Mouse (Mus musculus) brain, embryonic 14.5 days (tissue): Measurements from ENCODE around the gene Lsm14a.

Experiments used
- CTCF ChIP-seq: fragments of 200-500 bp; IDR thresholded peaks from 2 replicates; pipeline ENCODE4 v1.5.1; 2012; ENCODE audit warnings: inconsistent platforms, mild to moderate bottlenecking, moderate library complexity, borderline replicate concordance; ENCODE audit not compliant: insufficient read depth, insufficient read length; ENCODE audit errors: extremely low read depth
- POLR2A ChIP-seq: fragments of 200-500 bp; IDR thresholded peaks from 2 replicates; pipeline ENCODE4 v1.6.1; 2012; ENCODE audit warnings: mild to moderate bottlenecking, inconsistent platforms, borderline replicate concordance; ENCODE audit not compliant: poor library complexity, insufficient read depth, insufficient read length, severe bottlenecking; ENCODE audit errors: extremely low read depth

GRCm38 (mm10) chr7:34382803-34383202, 10.3 kb downstream of the Lsm14a start:
- TF ChIP-seq CTCF (no peak), POLR2A (no peak)
